Mouse (Mus musculus) erythroblast, embryonic 14.5 days (primary cell): ENCODE data around the gene Tnip3.

ENCODE experiments used
- GATA1 ChIP-seq: IDR thresholded peaks from 2 replicates; pipeline ENCODE4 v1.6.1; 2012; ENCODE audit warnings: low read length, inconsistent platforms, mixed read lengths
- TAL1 ChIP-seq: IDR thresholded peaks from 3 replicates; pipeline ENCODE4 v1.6.1; 2012; ENCODE audit warnings: low read length, inconsistent platforms, mixed read lengths

DNA sequence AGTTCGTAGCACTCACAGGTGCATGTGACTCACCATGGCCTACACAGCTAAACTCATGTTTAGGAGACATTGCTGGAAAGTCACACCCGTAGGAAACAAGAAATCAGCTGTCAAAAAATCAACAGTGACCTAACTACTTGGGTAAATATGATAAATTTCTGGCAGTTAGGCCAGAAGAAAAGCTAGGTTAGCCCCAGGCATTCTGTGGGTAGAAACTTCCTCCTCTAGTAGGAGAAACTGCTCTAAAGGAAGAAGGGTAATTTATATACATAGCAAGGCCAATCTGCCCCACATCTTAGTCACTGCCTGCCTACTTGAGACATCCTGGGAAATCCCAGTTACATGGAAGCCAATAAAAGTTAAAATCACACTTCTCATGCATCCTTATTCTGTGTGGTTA lies 64.9 kb downstream of the Tnip3 start:
- TF ChIP-seq GATA1 (no peak), TAL1 (no peak)
